Mouse (Mus musculus) intestine, embryonic 14.5 days (tissue): ENCODE data around the gene Has1. TPM values are rescaled to one million over a fixed set of nuclear protein-coding genes. Genes with fewer than 3 reads are reported as not detected.
A peak's percentile ranks its signal among the peaks of the same experiment; 100 is the strongest.

Experiments used
- ATAC-seq: fragments of 200-750 bp; cut with Nextera tagmentation; replicated peaks from 2 replicates; pipeline ENCODE4 v1.8.0; 2017; ENCODE audit warnings: low read depth, moderate number of reproducible peaks, moderate TSS enrichment, moderate library complexity; ENCODE audit not compliant: low FRiP score, low TSS enrichment
- DNase-seq: peaks from one replicate; pipeline ENCODE4 v3.0.0-alpha.2; 2018; ENCODE audit warnings: low spot score
- H3K27ac ChIP-seq: fragments of 300-500 bp; sonication (generic); 2 replicates; pipeline ENCODE4 v1.5.1; 2014; ENCODE audit warnings: low read depth, mild to moderate bottlenecking, control low read depth
- H3K27me3 ChIP-seq: fragments of 300-500 bp; sonication (generic); replicated peaks from 2 replicates; pipeline ENCODE4 v1.6.1; 2014; ENCODE audit warnings: low read length, control low read depth; ENCODE audit not compliant: control insufficient read depth, insufficient read depth
- H3K36me3 ChIP-seq: fragments of 300-500 bp; sonication (generic); 2 replicates; pipeline ENCODE4 v1.6.1; 2014; ENCODE audit warnings: low read length, control low read depth; ENCODE audit not compliant: control insufficient read depth, insufficient read depth
- H3K4me1 ChIP-seq: fragments of 300-500 bp; sonication (generic); replicated peaks from 2 replicates; pipeline ENCODE4 v1.6.1; 2014; ENCODE audit warnings: low read length, control low read depth, mixed read lengths; ENCODE audit not compliant: control insufficient read depth, insufficient read depth
- H3K4me2 ChIP-seq: fragments of 300-500 bp; sonication (generic); 2 replicates; pipeline ENCODE4 v1.6.1; 2014; ENCODE audit warnings: low read length
- H3K4me3 ChIP-seq: fragments of 300-500 bp; sonication (generic); 2 replicates; pipeline ENCODE4 v1.5.1; 2014; ENCODE audit warnings: low read depth, low read length, control low read depth, mixed read lengths
- H3K9ac ChIP-seq: fragments of 300-500 bp; sonication (generic); 2 replicates; pipeline ENCODE4 v1.6.1; 2014; ENCODE audit warnings: mild to moderate bottlenecking, low read length
- H3K9me3 ChIP-seq: fragments of 300-500 bp; sonication (generic); 2 replicates; pipeline ENCODE4 v1.6.1; 2016; ENCODE audit warnings: low read length, control low read depth; ENCODE audit not compliant: control insufficient read depth
- WGBS: fragments of 180-500 bp; shearing (Covaris S2); extraction: QIAGEN DNeasy Blood & Tissue Kit; methylation state at CpG from one replicate; pipeline ENCODE4 v1.1.7; 2014; 5-methylcytosine and 5-hydroxymethylcytosine counted together
- polyA plus RNA-seq: library from polyadenylated mRNA; unstranded; fragments of >200 nt; fragmentation: Nextera tagmentation; extraction: Ambion mirVana; gene quantifications from 2 replicates; pipeline ENCODE4 v1.2.1, GENCODE M21; 2014

Has1 gene
- polyA plus RNA-seq, 1 experiment from 2014 or later, result 1.8 TPM

DNA sequence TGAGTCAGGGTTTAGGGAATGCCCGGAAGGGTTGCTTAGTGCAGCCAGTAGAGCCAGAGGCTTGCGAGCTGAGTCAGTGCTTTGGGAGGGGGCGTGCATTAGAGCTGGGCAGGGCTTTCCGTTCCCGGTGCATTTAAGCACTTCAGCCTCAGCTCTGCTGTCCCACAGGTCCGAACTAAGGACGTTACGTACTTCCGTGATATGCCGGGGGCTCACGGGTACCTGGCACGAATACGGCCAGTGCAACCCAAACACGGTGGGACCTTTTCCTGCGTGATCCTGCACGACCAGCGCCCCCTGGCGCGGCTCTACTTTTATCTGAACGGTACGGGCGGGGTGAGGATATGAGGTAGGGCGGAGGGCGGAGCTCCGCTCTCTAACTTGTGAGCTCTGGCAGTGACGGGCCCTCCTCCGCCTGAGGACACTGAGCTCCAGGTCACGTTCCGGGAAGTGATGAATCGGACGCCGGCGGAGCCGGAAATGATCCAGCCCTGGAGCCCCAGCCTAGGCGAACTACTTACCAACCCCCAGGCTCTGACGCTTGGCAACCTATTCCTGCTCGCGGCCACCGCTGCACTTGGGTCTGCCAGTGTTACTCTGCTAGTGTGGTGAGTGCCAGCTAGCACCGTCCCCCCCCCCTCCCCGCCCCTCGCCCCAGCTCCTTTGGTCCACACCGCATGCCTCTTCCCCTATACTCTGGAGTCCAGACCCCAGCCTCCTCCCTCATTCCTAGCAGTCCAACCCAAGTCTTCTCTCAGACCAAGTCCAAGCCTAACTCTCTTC lies 16.9 kb downstream of the Has1 start:
- H3K9ac ChIP-seq, result peak overlapping the region; percentile 52; the same call in 1 of the 2 replicates
- peaks cover 48% of the 10 kb centered on the region for H3K4me1 ChIP-seq
- H3K4me3 ChIP-seq, result peak overlapping the region; percentile 34
- H3K27ac ChIP-seq, result peak overlapping the region; percentile 75
- H3K4me2 ChIP-seq, result peak overlapping the region; percentile 44
- under 1% methylated on average over 43 of the region's 43 CpGs for WGBS
- H3K36me3 ChIP-seq, result peaks cover 70% of the 10 kb centered on the region
- no peaks in the 10 kb centered on the region for H3K9me3 ChIP-seq
- ATAC-seq (peak; percentile 97), DNase-seq (peak; percentile 96)
- H3K27me3 ChIP-seq, result no peaks in the 10 kb centered on the region

DNA sequence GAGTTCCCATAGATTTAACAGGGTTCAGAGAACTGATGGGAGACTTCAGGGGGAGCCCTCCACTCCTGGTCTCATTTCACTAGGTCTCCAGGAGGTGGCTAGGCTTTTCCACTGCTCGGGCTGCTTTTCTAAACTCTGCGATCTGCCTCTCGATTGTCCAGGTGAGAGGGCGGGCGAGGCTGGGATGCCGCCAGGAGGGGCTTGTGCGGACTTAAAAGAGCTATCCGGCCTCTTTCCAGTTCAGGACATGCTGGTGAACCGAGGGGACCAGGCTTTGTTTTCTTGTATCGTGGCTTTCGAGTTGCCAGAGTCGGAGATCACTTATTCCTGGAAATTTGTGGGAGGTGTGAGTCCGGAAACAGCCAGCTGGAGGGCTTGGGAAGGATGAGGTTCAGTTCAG lies 17.6 kb downstream of the Has1 start:
- peaks cover 53% of the 10 kb centered on the region for H3K4me1 ChIP-seq
- H3K9me3 ChIP-seq, result no peaks in the 10 kb centered on the region
- H3K27ac ChIP-seq, result peak overlapping the region; percentile 75
- peaks cover 73% of the 10 kb centered on the region for H3K36me3 ChIP-seq
- WGBS, result 10% methylated on average over 13 of the region's 13 CpGs
- no peaks in the 10 kb centered on the region for H3K27me3 ChIP-seq
- DNase-seq (peak; percentile 69), ATAC-seq (no peak; the same call in 1 of the 2 replicates)
- H3K4me2 ChIP-seq, result peak overlapping the region; percentile 44
- H3K4me3 ChIP-seq, result peak overlapping the region; percentile 34
- peak overlapping the region; percentile 0; the same call in 1 of the 2 replicates for H3K9ac ChIP-seq

DNA sequence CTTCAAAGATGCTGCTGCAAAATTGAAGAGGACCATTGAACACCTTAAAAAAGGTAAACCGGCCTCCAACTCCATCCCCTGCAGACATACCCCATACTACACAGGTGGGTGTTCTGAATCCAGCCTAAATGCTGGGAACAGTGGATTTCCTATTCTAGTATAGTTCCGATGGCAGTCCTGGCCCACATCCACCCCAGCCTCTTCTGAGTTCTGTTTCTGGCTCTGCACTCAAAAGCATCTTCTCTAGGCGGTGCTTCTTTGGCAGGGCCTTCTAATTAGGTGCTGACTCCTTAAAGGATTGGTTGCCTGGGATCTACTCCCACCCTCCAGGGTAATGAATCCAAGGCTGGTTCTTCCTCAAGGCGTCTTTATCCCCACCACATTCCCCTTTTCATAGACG lies 18.9 kb downstream of the Has1 start:
- Histone ChIP-seq H3K9ac (no peak overlapping the region), H3K27ac (no peak overlapping the region), H3K4me1 (peaks cover 64% of the 10 kb centered on the region), H3K36me3 (peaks cover 74% of the 10 kb centered on the region), H3K27me3 (no peaks in the 10 kb centered on the region), H3K9me3 (no peaks in the 10 kb centered on the region), H3K4me3 (no peak overlapping the region), H3K4me2 (no peak overlapping the region)
- 83% methylated on average over 5 of the region's 5 CpGs for WGBS
- DNase-seq (no peak), ATAC-seq (no peak)

DNA sequence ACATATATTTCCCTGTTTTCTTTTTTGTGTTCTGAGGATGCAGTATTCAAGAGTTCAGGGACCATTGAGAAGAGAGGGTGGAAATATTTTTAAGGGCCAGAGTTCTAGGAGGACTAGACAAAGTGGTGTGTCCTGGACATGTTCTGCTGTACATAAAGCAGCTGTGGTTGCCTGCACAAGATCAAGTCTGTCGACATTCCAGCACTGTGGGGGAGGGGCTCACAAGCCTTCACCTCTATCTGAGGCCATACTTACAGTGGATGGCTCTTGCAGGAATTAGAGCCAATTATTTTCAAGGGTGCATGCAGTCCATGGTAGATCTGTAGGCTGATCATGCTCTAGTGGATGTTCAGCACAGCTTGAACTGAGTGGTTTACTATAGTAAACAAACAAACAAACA lies 20.1 kb downstream of the Has1 start:
- Histone ChIP-seq H3K4me1 (peaks cover 74% of the 10 kb centered on the region), H3K36me3 (peaks cover 68% of the 10 kb centered on the region), H3K4me2 (peak overlapping the region; percentile 29), H3K9ac (no peak overlapping the region), H3K4me3 (no peak overlapping the region), H3K27me3 (no peaks in the 10 kb centered on the region), H3K27ac (no peak overlapping the region), H3K9me3 (no peaks in the 10 kb centered on the region)
- ATAC-seq (no peak), DNase-seq (no peak)
- 4% methylated on average over 1 of the region's 1 CpGs for WGBS

DNA sequence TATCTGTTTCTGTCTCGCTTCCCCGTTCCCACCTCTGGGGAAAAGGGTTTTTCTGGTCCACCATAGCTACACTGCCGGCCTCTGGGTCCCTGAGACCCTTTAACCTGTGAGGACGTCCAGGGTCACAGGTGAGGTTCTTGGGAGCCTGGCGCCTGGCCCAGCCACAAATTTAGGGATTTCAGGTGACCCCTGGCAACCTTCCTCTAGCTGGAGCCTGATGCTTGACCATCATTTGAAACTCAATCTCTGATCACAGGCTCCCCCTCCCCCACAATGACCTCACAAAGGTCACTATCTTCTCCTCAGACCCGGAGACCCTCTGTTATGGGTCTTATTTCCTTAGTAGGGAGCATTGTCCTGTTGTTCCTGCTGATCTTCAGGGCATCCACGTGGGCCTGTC lies 24.3 kb downstream of the Has1 start:
- no peak overlapping the region for H3K9ac ChIP-seq
- H3K27me3 ChIP-seq, result no peaks in the 10 kb centered on the region
- WGBS, result 56% methylated on average over 7 of the region's 7 CpGs
- no peak overlapping the region for H3K27ac ChIP-seq
- H3K9me3 ChIP-seq, result no peaks in the 10 kb centered on the region
- H3K4me3 ChIP-seq, result peak overlapping the region; percentile 86; the same call in 1 of the 2 replicates
- peaks cover 48% of the 10 kb centered on the region for H3K4me1 ChIP-seq
- H3K4me2 ChIP-seq, result peak overlapping the region; percentile 81
- peaks cover 43% of the 10 kb centered on the region for H3K36me3 ChIP-seq
- ATAC-seq (no peak), DNase-seq (no peak)

DNA sequence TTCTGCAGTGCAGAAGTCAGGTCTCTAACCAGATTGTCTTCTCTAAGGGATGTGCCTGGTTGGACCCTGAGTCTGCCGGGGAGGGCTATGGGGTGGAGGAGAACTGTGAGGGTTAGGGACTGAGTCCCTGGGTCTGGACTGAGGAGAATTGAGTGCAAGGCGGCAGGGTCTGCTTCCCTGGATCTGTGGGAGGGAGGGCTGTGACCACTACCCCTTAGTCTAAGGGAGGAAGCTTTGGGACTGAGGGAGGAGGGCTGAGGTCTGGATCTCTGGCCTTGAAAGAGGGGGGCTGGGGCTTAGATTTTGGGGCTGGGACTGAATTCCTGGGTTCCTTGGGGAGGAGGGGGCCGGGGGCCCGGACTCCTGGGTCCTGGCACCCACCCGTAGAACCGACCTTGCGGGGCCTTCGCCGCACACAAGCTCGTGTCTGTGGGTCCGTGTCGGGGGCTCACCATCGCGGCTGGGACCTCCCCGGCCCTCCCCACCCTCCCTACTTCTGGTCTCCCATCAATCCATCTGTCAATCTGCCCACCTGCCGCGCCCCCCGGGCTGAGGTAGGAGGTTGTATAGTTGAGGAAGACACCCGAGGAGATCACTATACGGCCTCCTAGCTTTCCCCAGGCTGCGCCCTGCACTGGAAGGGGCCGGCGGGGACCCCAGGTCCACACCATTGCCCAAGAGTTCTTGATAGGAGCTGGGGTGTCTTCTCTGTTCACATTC lies 25.0 kb downstream of the Has1 start:
- Histone ChIP-seq H3K4me2 (peak overlapping the region; percentile 81), H3K27me3 (no peaks in the 10 kb centered on the region), H3K4me1 (peaks cover 46% of the 10 kb centered on the region), H3K9ac (peak overlapping the region; percentile 83), H3K27ac (no peak overlapping the region; the same call in 1 of the 2 replicates), H3K9me3 (no peaks in the 10 kb centered on the region), H3K4me3 (peak overlapping the region; percentile 86), H3K36me3 (peaks cover 38% of the 10 kb centered on the region)
- ATAC-seq, result no peak
- 48% methylated on average over 21 of the region's 23 CpGs for WGBS
- no peak for DNase-seq

DNA sequence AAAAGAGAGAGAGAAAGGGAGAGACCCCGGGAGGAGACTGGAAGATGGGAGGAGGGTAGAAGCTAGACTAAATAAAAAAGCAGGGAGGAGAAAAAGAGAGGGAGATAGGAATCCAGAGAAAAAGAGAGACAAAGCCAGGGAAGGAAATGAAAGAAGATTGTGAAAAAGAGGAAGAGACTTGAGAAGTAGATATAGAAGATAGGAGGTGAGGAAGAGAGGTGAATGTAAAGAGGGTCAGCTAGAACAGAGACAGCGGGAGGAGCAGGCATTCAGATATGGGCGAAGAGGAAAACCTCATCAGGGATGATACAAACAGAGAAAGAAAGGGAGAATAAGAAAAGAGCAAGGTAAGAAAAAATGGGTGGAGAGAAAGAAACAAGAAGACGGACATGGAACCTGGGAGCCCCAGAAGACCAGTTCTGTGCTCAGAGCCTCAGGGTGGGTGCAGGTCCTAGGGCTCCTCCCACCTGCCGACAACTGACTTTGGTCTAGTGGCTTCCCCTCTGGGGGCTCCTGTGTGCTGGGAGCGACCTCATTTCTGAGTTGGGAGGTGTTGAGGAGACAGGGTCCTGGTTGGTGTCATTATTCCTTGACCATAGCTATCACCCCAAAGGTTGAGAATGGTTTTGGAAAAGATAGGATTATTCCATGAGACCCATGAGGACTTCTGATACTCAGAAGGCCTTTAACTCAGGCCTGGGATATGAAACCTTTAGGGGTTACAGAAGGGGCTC lies 25.8 kb downstream of the Has1 start:
- 4% methylated on average over 6 of the region's 6 CpGs for WGBS
- Histone ChIP-seq H3K9me3 (no peaks in the 10 kb centered on the region), H3K36me3 (peaks cover 34% of the 10 kb centered on the region), H3K9ac (peak overlapping the region; percentile 83), H3K4me2 (peak overlapping the region; percentile 81), H3K4me3 (peak overlapping the region; percentile 86), H3K27me3 (no peaks in the 10 kb centered on the region), H3K4me1 (peaks cover 39% of the 10 kb centered on the region), H3K27ac (peak overlapping the region; percentile 95)
- DNase-seq, result no peak
- no peak for ATAC-seq

DNA sequence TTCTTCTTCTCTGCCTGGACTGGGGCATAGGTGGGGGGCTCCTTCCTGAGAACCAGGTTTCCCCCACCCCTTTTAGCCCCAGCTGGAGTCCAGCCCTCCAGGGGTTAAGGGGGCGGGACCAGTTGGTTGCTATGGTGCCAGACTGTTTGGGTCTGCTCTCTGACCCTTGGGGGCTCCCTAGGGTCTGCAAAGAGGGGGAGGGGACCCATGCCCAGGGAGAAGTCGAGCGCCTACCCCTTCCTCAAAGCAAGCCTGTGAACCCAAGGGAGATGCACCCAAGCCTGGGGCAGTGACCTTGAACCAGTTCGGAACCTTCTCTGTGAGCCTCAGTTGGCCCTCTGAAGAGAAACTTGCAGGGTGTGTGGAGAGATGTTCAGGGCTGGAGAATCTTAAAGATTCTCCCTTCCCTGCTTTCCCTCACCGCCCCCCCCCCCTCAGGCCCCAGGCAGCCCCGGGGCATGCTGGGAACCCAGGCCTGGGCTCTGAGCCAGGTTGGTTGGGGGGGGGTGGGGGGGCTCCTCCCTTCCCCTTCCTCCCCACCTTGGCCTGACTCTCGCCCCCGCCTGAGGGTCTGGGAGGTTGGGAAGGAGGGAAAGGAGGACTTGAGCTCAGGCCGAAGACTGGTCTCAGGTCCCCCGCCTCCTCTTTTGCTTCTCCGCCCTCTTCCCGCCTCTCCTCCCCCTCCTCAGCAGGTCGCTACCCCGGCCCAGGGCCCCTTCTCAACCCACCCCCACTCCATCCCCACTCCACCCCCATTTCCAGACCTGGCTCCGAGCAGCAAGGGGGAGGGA lies 26.6 kb downstream of the Has1 start:
- H3K9me3 ChIP-seq, result no peaks in the 10 kb centered on the region
- H3K27ac ChIP-seq, result peak overlapping the region; percentile 95
- H3K4me2 ChIP-seq, result peak overlapping the region; percentile 81
- WGBS, result 1% methylated on average over 10 of the region's 15 CpGs
- ATAC-seq (peak; percentile 46), DNase-seq (peak; percentile 90)
- peak overlapping the region; percentile 86 for H3K4me3 ChIP-seq
- H3K27me3 ChIP-seq, result no peaks in the 10 kb centered on the region
- H3K9ac ChIP-seq, result peak overlapping the region; percentile 83
- peaks cover 28% of the 10 kb centered on the region for H3K36me3 ChIP-seq
- H3K4me1 ChIP-seq, result peaks cover 30% of the 10 kb centered on the region
